Mouse (Mus musculus): ENCODE results near the gene Slx4ip. TPM values are rescaled to one million over a fixed set of nuclear protein-coding genes. Genes with fewer than 3 reads are reported as not detected.

Gene Slx4ip
- polyA plus RNA-seq, 1 experiment from 2014 or later, result 7.3 TPM

GRCm38 (mm10) chr2:137107203-137107602, 216.2 kb downstream of the Slx4ip start:
- H3K4me1 ChIP-seq (replicated peaks; ENCODE audit: control insufficient read depth, insufficient read depth, low read length), result peaks cover 5% of the 10 kb centered on the region
- H3K4me3 ChIP-seq (ENCODE audit: low read length), result no peak overlapping the region
- no peaks in the 10 kb centered on the region for H3K36me3 ChIP-seq (ENCODE audit: control insufficient read depth, insufficient read depth, low read length)
- no peak overlapping the region for H3K27ac ChIP-seq (ENCODE audit: low read length)
- WGBS, result 83% methylated on average over 4 of the region's 4 CpGs
- no peaks in the 10 kb centered on the region for H3K27me3 ChIP-seq (ENCODE audit: control insufficient read depth, insufficient read depth, low read depth, low read length)
- no peaks in the 10 kb centered on the region for H3K9me3 ChIP-seq (ENCODE audit: control insufficient read depth, low read length)
- H3K9ac ChIP-seq (ENCODE audit: low read length), result no peak overlapping the region
- no peak for ATAC-seq (ENCODE audit: low read depth)
- no peak overlapping the region for H3K4me2 ChIP-seq (ENCODE audit: low read depth, low read length)

- H3K36me3 ChIP-seq (ENCODE audit: control insufficient read depth, insufficient read depth, low read length), result no peaks in the 10 kb centered on the region
- H3K9ac ChIP-seq (ENCODE audit: low read length), result no peak overlapping the region
- H3K27me3 ChIP-seq (ENCODE audit: control insufficient read depth, insufficient read depth, low read depth, low read length), result no peaks in the 10 kb centered on the region
- no peak for ATAC-seq (ENCODE audit: low read depth)
- H3K4me2 ChIP-seq (ENCODE audit: low read depth, low read length), result no peak overlapping the region
- 46% methylated on average over 8 of the region's 8 CpGs for WGBS
- no peak overlapping the region for H3K27ac ChIP-seq (ENCODE audit: low read length)
- H3K9me3 ChIP-seq (ENCODE audit: control insufficient read depth, low read length), result no peaks in the 10 kb centered on the region
- peaks cover 5% of the 10 kb centered on the region for H3K4me1 ChIP-seq (replicated peaks; ENCODE audit: control insufficient read depth, insufficient read depth, low read length)
- H3K4me3 ChIP-seq (ENCODE audit: low read length), result no peak overlapping the region
Measured at GRCm38 (mm10) chr2:137107946-137108345, 216.9 kb downstream of the Slx4ip start.

- Histone ChIP-seq H3K4me2 (ENCODE audit: low read depth, low read length) (no peak overlapping the region), H3K4me1 (replicated peaks; ENCODE audit: control insufficient read depth, insufficient read depth, low read length) (peaks cover 13% of the 10 kb centered on the region), H3K9me3 (ENCODE audit: control insufficient read depth, low read length) (no peaks in the 10 kb centered on the region), H3K27ac (ENCODE audit: low read length) (0 out of 2 replicates have a peak overlapping the region, but pooled peaks have one; percentile 19), H3K27me3 (ENCODE audit: control insufficient read depth, insufficient read depth, low read depth, low read length) (no peaks in the 10 kb centered on the region), H3K9ac (ENCODE audit: low read length) (no peak overlapping the region), H3K4me3 (ENCODE audit: low read length) (no peak overlapping the region), H3K36me3 (ENCODE audit: control insufficient read depth, insufficient read depth, low read length) (no peaks in the 10 kb centered on the region)
- WGBS, result 62% methylated on average over 15 of the region's 15 CpGs
- ATAC-seq (ENCODE audit: low read depth), result no peak
Measured at GRCm38 (mm10) chr2:137109321-137110213, 218.5 kb downstream of the Slx4ip start.

GRCm38 (mm10) chr2:137110214-137110898, 219.3 kb downstream of the Slx4ip start:
- Histone ChIP-seq H3K9ac (ENCODE audit: low read length) (no peak overlapping the region), H3K4me3 (ENCODE audit: low read length) (no peak overlapping the region)

GRCm38 (mm10) chr2:137113288-137114061, 222.5 kb downstream of the Slx4ip start:
- Histone ChIP-seq H3K4me1 (replicated peaks; ENCODE audit: control insufficient read depth, insufficient read depth, low read length) (peaks cover 20% of the 10 kb centered on the region), H3K27ac (ENCODE audit: low read length) (peak overlapping the region; percentile 99), H3K4me2 (ENCODE audit: low read depth, low read length) (peak overlapping the region; percentile 95), H3K9me3 (ENCODE audit: control insufficient read depth, low read length) (no peaks in the 10 kb centered on the region), H3K36me3 (ENCODE audit: control insufficient read depth, insufficient read depth, low read length) (no peaks in the 10 kb centered on the region), H3K4me3 (ENCODE audit: low read length) (peak overlapping the region; percentile 82), H3K9ac (ENCODE audit: low read length) (peak overlapping the region; percentile 77), H3K27me3 (ENCODE audit: control insufficient read depth, insufficient read depth, low read depth, low read length) (no peaks in the 10 kb centered on the region)
- 13% methylated on average over 11 of the region's 12 CpGs for WGBS
- no peak for ATAC-seq (ENCODE audit: low read depth)

More at GRCm38 (mm10) chr2:137110214-137110898, 219.3 kb downstream of the Slx4ip start:
- Histone ChIP-seq H3K27ac (ENCODE audit: low read length) (0 out of 2 replicates have a peak overlapping the region, but pooled peaks have one; percentile 19), H3K9me3 (ENCODE audit: control insufficient read depth, low read length) (no peaks in the 10 kb centered on the region), H3K36me3 (ENCODE audit: control insufficient read depth, insufficient read depth, low read length) (no peaks in the 10 kb centered on the region), H3K4me2 (ENCODE audit: low read depth, low read length) (no peak overlapping the region), H3K27me3 (ENCODE audit: control insufficient read depth, insufficient read depth, low read depth, low read length) (no peaks in the 10 kb centered on the region), H3K4me1 (replicated peaks; ENCODE audit: control insufficient read depth, insufficient read depth, low read length) (peaks cover 14% of the 10 kb centered on the region)
- ATAC-seq (ENCODE audit: low read depth), result no peak
- WGBS, result 69% methylated on average over 4 of the region's 4 CpGs

- H3K9ac ChIP-seq (ENCODE audit: low read length), result peak overlapping the region; percentile 77
- ATAC-seq (ENCODE audit: low read depth), result peak; percentile 61
Measured at GRCm38 (mm10) chr2:137114248-137115096, 223.5 kb downstream of the Slx4ip start.

GRCm38 (mm10) chr2:137115241-137116024, 224.4 kb downstream of the Slx4ip start:
- H3K4me3 ChIP-seq (ENCODE audit: low read length), result peak overlapping the region; percentile 82
- under 1% methylated on average over 40 of the region's 40 CpGs for WGBS
- no peaks in the 10 kb centered on the region for H3K36me3 ChIP-seq (ENCODE audit: control insufficient read depth, insufficient read depth, low read length)
- H3K27me3 ChIP-seq (ENCODE audit: control insufficient read depth, insufficient read depth, low read depth, low read length), result no peaks in the 10 kb centered on the region
- peak overlapping the region; percentile 99 for H3K27ac ChIP-seq (ENCODE audit: low read length)
- ATAC-seq (ENCODE audit: low read depth), result no peak
- H3K4me1 ChIP-seq (replicated peaks; ENCODE audit: control insufficient read depth, insufficient read depth, low read length), result peaks cover 15% of the 10 kb centered on the region
- H3K9ac ChIP-seq (ENCODE audit: low read length), result peak overlapping the region; percentile 77
- peak overlapping the region; percentile 95 for H3K4me2 ChIP-seq (ENCODE audit: low read depth, low read length)
- no peaks in the 10 kb centered on the region for H3K9me3 ChIP-seq (ENCODE audit: control insufficient read depth, low read length)

More at GRCm38 (mm10) chr2:137114248-137115096, 223.5 kb downstream of the Slx4ip start:
- Histone ChIP-seq H3K27me3 (ENCODE audit: control insufficient read depth, insufficient read depth, low read depth, low read length) (no peaks in the 10 kb centered on the region), H3K4me3 (ENCODE audit: low read length) (peak overlapping the region; percentile 82), H3K4me2 (ENCODE audit: low read depth, low read length) (peak overlapping the region; percentile 95), H3K36me3 (ENCODE audit: control insufficient read depth, insufficient read depth, low read length) (no peaks in the 10 kb centered on the region), H3K4me1 (replicated peaks; ENCODE audit: control insufficient read depth, insufficient read depth, low read length) (peaks cover 18% of the 10 kb centered on the region), H3K27ac (ENCODE audit: low read length) (peak overlapping the region; percentile 99), H3K9me3 (ENCODE audit: control insufficient read depth, low read length) (no peaks in the 10 kb centered on the region)
- 0% methylated on average over 47 of the region's 51 CpGs for WGBS
